Mouse (Mus musculus): ENCODE measurements around the gene Hist1h2bg. TPM values are rescaled to one million over a fixed set of nuclear protein-coding genes. Genes with fewer than 3 reads are reported as not detected.

Gene Hist1h2bg
- total RNA-seq, 2 experiments from 2014 or later = 79.1 to 83.5 TPM

DNA sequence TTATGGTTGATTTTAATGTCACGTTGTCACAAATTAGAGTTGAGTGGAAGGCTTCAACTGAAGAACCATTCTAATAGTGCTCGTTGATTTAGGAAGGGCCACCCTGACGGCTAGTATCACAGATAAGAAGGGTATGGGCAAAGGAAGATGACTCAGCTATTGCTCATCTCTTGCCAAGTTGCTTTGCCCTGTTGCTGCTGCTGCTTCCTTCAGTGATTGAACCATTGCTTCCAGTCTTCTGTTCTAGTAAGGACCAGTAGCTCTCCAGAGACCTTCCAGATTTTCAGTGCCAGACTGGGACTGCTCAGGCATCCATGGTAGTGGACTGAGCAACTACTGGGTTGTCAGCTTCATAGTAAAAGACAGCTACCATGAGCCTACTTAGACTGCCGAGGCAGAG lies 38.0 kb downstream of the Hist1h2bg start:
- DNase-seq (ENCODE audit: extremely low spot score in 1 of 2, low spot score in 1 of 2) = no peak

DNA sequence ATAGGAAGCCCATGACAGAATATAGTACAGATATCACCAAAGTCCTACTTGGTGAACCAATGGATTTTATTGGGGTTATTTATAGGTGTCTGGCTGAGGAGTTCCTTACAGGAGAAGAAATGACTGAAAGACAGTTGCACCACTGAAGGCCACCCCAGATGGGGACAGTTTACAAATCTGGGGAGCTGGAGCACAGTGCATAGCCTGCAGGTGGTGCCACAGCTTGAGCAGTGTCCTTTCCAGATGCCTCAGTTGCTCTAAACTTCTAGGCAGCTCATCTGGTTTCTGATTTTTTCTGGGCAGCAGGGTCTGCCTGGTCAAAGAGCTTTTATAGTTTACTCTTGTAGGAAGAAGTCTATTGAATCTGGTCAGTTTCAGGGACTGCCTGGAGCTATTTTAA lies 38.6 kb downstream of the Hist1h2bg start:
- no peak for DNase-seq (ENCODE audit: extremely low spot score in 1 of 2, low spot score in 1 of 2)

DNA sequence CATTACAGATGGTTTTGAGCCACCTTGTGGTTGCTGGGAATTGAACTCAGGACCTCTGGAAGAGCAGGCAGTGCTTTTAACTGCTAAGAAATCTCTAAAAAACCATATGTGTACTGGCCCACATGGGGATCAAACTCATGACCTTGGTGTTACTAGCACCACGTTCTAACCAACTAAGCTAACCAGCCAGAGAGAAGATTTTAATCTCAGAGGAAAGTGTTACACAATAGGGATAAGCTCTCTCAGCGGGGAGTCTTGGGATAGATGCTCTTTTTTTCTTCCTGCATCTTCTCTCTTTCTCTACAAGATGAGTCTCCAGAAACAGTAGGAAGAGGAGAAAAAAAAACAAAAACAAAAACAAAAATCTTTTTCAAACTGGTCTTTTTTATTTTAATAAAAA lies 39.2 kb downstream of the Hist1h2bg start:
- no peak for DNase-seq (ENCODE audit: extremely low spot score in 1 of 2, low spot score in 1 of 2)

DNA sequence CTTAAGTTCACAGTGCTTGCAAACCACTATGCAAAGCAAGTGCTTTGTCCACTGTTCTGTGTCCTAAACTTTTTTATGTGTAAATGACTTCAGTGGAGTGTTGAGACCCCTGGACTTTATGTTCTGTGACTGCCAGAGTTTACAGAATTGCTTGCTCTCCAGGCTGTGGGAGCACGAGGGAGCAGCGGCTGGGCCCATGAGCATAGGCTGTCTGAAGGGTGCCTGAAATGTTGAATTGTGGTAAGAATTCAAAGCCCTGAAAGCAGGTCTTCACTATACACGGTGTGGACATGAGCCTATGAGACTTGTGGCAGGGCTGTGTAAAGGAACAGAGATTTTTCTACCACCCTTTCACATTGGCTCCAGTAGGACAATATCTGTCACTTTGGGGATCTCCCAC lies 40.4 kb downstream of the Hist1h2bg start:
- no peak for DNase-seq (ENCODE audit: extremely low spot score in 1 of 2, low spot score in 1 of 2)

DNA sequence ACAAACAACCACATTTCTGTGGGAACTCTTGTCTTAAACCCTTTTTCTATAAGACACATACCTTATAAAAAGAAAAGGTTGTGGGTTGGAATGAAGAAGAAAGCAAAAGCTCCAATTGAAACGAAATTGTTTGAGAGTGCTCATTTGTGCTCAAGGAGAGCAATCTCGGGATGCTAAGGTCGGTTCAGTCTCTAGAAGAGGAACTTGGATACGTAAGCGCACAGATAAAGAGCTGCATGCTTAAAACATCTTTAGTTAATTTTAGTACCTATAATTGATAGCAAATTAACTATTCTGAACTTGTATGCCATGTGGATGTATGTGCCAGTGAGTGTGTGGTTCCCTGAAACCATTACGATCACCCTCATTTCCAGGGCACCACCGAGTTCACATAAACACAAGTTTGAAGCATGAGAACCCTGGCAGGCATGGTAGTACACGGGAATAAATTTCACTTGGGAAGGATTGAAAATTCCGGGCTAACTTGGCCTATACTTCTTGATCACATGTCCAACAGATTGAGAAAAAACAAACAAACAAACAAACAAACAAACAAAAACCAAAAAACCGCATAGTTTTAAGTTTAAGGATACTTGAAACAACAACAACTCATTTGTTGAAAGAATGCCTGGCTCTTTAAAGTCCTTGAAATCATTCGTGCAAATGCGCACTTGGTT lies 49.0 kb downstream of the Hist1h2bg start:
- no peak for DNase-seq (ENCODE audit: extremely low spot score in 1 of 2, low spot score in 1 of 2)

DNA sequence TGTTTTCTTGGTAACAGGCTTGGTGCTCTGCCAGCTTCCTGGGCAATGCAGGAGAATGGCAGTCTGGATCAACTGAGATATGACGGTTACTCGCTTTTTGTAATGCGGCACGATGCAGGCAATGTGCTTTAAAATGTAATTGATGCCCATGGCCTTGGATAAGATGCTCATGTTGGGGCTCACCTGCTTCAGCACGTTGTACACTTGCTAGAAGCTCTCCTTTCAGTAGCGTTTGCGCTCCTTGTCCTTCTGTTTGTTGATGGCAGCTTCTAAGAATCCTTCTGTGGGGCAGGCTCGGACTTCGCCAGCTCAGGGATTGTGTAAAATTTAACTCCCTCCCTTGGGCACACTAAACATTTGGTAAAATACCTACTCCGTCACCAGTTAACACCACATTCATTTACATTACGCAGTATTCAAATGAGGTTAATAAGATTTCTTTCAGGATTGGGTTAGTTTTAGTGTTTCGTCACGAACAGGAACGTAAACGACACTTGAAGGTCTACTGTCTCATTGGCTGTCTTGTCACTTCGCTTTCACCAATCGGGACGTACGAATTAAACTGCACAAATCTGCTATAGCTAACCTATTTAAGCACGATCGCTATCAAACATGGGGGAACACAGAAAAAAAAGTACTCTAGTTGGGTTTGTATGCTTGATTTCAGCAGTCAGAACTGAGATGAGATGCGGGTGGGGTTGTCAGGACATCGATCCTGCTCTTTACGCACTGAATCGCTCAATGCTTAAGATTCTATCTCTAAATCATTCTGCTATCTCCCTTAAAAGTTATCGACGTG lies 49.7 kb downstream of the Hist1h2bg start, which contains the start of gene Hist1h2be:
Gene Hist1h2be, minus strand, starts transcription at position 392 of the 799 bp plus-strand sequence.
- DNase-seq (ENCODE audit: extremely low spot score in 1 of 2, low spot score in 1 of 2) = peak; percentile 61 to 69

Small RNAs within 50 kb of the gene (microRNA-seq; reads per million reads assigned to microRNA genes)
- gene Gm44297 = 0 reads per million in 2 experiments
- gene Gm44359 = 0 reads per million in 2 experiments
- 0 reads per million in 2 experiments for gene Gm44394

Other genes with a start within 250 kb of the Hist1h2bg start
- 10 to 100 TPM; 34.3 to 40.0 TPM for gene Zfp322a, start 202.2 kb upstream of the Hist1h2bg start, total RNA-seq (2021)
- 1 to 10 TPM; 8.5 to 8.9 TPM for gene Abt1, start 147.5 kb upstream of the Hist1h2bg start, total RNA-seq (2021)
- gene Btn1a1, start 105.5 kb upstream of the Hist1h2bg start, total RNA-seq (2021) = not detected
- under 1 TPM; 0.59 to 0.66 TPM for gene Btn2a2, start 82.5 kb upstream of the Hist1h2bg start, total RNA-seq (2021)
- 100 to 1,000 TPM; 289 to 367 TPM for gene Hist1h4h, start 40.3 kb upstream of the Hist1h2bg start, total RNA-seq (2021)
- 10 to 100 TPM in 1 of 2 experiments, 1 to 10 TPM in 1; 7.8 to 12.2 TPM for gene Hist1h2af, start 37.5 kb upstream of the Hist1h2bg start, total RNA-seq (2021)
- gene Hist1h3g, start 36.0 kb upstream of the Hist1h2bg start, total RNA-seq (2021) = 1 to 10 TPM; 3.6 to 5.7 TPM
- gene Hist1h2bh, start 28.0 kb upstream of the Hist1h2bg start, total RNA-seq (2021) = 1 to 10 TPM in 1 of 2 experiments, under 1 TPM in 1; 0.94 to 1.1 TPM
- gene Hist1h3f, start 27.3 kb upstream of the Hist1h2bg start, total RNA-seq (2021) = 10 to 100 TPM; 15.7 to 16.5 TPM
- 100 to 1,000 TPM; 127 to 164 TPM for gene Hist1h4f, start 19.7 kb upstream of the Hist1h2bg start, total RNA-seq (2021)
- gene Hist1h1d, start 18.1 kb upstream of the Hist1h2bg start, total RNA-seq (2021) = 1 to 10 TPM; 4.7 to 4.8 TPM
- 10 to 100 TPM; 47.8 to 50.0 TPM for gene Hist1h3e, start 9.0 kb upstream of the Hist1h2bg start, total RNA-seq (2021)
- gene Hist1h2ae, start 176 bp upstream of the Hist1h2bg start, total RNA-seq (2021) = 1 to 10 TPM; 4.6 to 7.9 TPM
- 10 to 100 TPM; 26.4 to 30.6 TPM for gene Hist1h2bf, start 2.8 kb downstream of the Hist1h2bg start, total RNA-seq (2021)
- 10 to 100 TPM in 1 of 2 experiments, 1 to 10 TPM in 1; 7.1 to 11.6 TPM for gene Hist1h2ad, start 3.0 kb downstream of the Hist1h2bg start, total RNA-seq (2021)
- 10 to 100 TPM; 10.0 to 14.4 TPM for gene Hist1h3d, start 4.4 kb downstream of the Hist1h2bg start, total RNA-seq (2021)
- 100 to 1,000 TPM; 129 to 153 TPM for gene Hist1h4d, start 10.2 kb downstream of the Hist1h2bg start, total RNA-seq (2021)
- gene Hist1h2be, start 49.7 kb downstream of the Hist1h2bg start, total RNA-seq (2021) = 1 to 10 TPM; 7.1 to 8.3 TPM
- gene Hist1h1e, start 51.2 kb downstream of the Hist1h2bg start, total RNA-seq (2021) = 10 to 100 TPM; 45.8 to 59.4 TPM
- 1 to 10 TPM; 3.1 to 3.3 TPM for gene Hist1h2ac, start 112.6 kb downstream of the Hist1h2bg start, total RNA-seq (2021)
- gene Hist1h2bc, start 112.8 kb downstream of the Hist1h2bg start, total RNA-seq (2021) = 10 to 100 TPM; 50.7 to 51.1 TPM
- not detected for gene Hist1h1t, start 124.4 kb downstream of the Hist1h2bg start, total RNA-seq (2021)
- 100 to 1,000 TPM in 1 of 2 experiments, 10 to 100 TPM in 1; 92.2 to 102 TPM for gene Hist1h4c, start 127.1 kb downstream of the Hist1h2bg start, total RNA-seq (2021)
- 1 to 10 TPM; 3.5 to 3.6 TPM for gene Hfe, start 139.5 kb downstream of the Hist1h2bg start, total RNA-seq (2021)
- 10 to 100 TPM; 53.2 to 69.4 TPM for gene Hist1h1c, start 167.4 kb downstream of the Hist1h2bg start, total RNA-seq (2021)
- 1 to 10 TPM; 4.6 to 6.0 TPM for gene Hist1h3c, start 174.2 kb downstream of the Hist1h2bg start, total RNA-seq (2021)
- 10 to 100 TPM; 20.1 to 33.5 TPM for gene Hist1h2bb, start 175.3 kb downstream of the Hist1h2bg start, total RNA-seq (2021)
- 10 to 100 TPM; 24.8 to 42.0 TPM for gene Hist1h2ab, start 179.7 kb downstream of the Hist1h2bg start, total RNA-seq (2021)
- gene Hist1h3b, start 180.9 kb downstream of the Hist1h2bg start, total RNA-seq (2021) = 10 to 100 TPM; 12.3 to 22.8 TPM
- gene Hist1h4b, start 185.6 kb downstream of the Hist1h2bg start, total RNA-seq (2021) = 10 to 100 TPM; 71.8 to 80.9 TPM
- 10 to 100 TPM; 42.9 to 58.9 TPM for gene Hist1h4a, start 189.8 kb downstream of the Hist1h2bg start, total RNA-seq (2021)
- gene Hist1h3a, start 191.0 kb downstream of the Hist1h2bg start, total RNA-seq (2021) = 10 to 100 TPM; 30.8 to 53.8 TPM
- gene Hist1h1a, start 192.3 kb downstream of the Hist1h2bg start, total RNA-seq (2021) = 10 to 100 TPM; 15.6 to 24.5 TPM
- gene Trim38, start 198.5 kb downstream of the Hist1h2bg start, total RNA-seq (2021) = not detected
- under 1 TPM in 1 of 2 experiments, not detected in 1; 0.12 TPM for gene Slc17a2, start 235.6 kb downstream of the Hist1h2bg start, total RNA-seq (2021)

Measured in layer of hippocampus, postnatal 25 days (tissue).